Mouse (Mus musculus): ENCODE data around the gene Hist1h2be. TPM values are rescaled to one million over a fixed set of nuclear protein-coding genes. Genes with fewer than 3 reads are reported as not detected.
"Not testable (repeated sequence)": the region's sequence is repeated elsewhere in the genome, so short reads cannot be mapped to it uniquely, and the experiment has no call there.

Gene Hist1h2be
- polyA plus RNA-seq (2014; fragmentation: Nextera tagmentation; extraction: Ambion mirVana) = 3.1 and 3.9 TPM in 2 replicates

DNA sequence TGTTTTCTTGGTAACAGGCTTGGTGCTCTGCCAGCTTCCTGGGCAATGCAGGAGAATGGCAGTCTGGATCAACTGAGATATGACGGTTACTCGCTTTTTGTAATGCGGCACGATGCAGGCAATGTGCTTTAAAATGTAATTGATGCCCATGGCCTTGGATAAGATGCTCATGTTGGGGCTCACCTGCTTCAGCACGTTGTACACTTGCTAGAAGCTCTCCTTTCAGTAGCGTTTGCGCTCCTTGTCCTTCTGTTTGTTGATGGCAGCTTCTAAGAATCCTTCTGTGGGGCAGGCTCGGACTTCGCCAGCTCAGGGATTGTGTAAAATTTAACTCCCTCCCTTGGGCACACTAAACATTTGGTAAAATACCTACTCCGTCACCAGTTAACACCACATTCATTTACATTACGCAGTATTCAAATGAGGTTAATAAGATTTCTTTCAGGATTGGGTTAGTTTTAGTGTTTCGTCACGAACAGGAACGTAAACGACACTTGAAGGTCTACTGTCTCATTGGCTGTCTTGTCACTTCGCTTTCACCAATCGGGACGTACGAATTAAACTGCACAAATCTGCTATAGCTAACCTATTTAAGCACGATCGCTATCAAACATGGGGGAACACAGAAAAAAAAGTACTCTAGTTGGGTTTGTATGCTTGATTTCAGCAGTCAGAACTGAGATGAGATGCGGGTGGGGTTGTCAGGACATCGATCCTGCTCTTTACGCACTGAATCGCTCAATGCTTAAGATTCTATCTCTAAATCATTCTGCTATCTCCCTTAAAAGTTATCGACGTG, at the start of gene Hist1h2be:
TSS of gene Hist1h2be (minus strand) at position 392 of the 799 bp plus-strand sequence.
- Histone ChIP-seq H3K4me2 (ENCODE audit: low read depth, severe bottlenecking) (peak within 1 kb of the TSS; percentile 94), H3K9me3 (ENCODE audit: control insufficient read depth, low read length) (no peaks in the 10 kb centered on the region), H3K9ac (ENCODE audit: low read length) (peak within 1 kb of the TSS; percentile 95), H3K36me3 (ENCODE audit: control insufficient read depth, insufficient read depth, low read length) (no peaks in the 10 kb centered on the region), H3K27me3 (ENCODE audit: control insufficient read depth, insufficient read depth, low read length) (no peaks in the 10 kb centered on the region), H3K4me3 (ENCODE audit: low read depth, low read length) (peak within 1 kb of the TSS; percentile 70), H3K27ac (replicated peaks; ENCODE audit: low read depth, low read length) (peak within 1 kb of the TSS; percentile 99), H3K4me1 (ENCODE audit: control insufficient read depth, insufficient read depth, low read length) (peaks cover 4% of the 10 kb centered on the region; the same call in 1 of the 2 replicates)
- ATAC-seq (ENCODE audit: insufficient number of reproducible peaks, low FRiP score, low TSS enrichment, low read depth) = peak; percentile 89
- WGBS = 1% methylated on average over 27 of the region's 27 CpGs
- DNase-seq (ENCODE audit: low spot score) = peak; percentile 75

- no peak overlapping the region for H3K4me2 ChIP-seq (ENCODE audit: low read depth, severe bottlenecking)
- no peak overlapping the region for H3K4me3 ChIP-seq (ENCODE audit: low read depth, low read length)
- ATAC-seq (ENCODE audit: insufficient number of reproducible peaks, low FRiP score, low TSS enrichment, low read depth) (no peak), DNase-seq (ENCODE audit: low spot score) (peak; percentile 7)
- H3K36me3 ChIP-seq (ENCODE audit: control insufficient read depth, insufficient read depth, low read length) = no peaks in the 10 kb centered on the region
- H3K4me1 ChIP-seq (ENCODE audit: control insufficient read depth, insufficient read depth, low read length) = no peaks in the 10 kb centered on the region
- H3K9me3 ChIP-seq (ENCODE audit: control insufficient read depth, low read length) = no peaks in the 10 kb centered on the region
- H3K27ac ChIP-seq (replicated peaks; ENCODE audit: low read depth, low read length) = no peak overlapping the region
- 93% methylated on average over 3 of the region's 3 CpGs for WGBS
- H3K27me3 ChIP-seq (ENCODE audit: control insufficient read depth, insufficient read depth, low read length) = no peaks in the 10 kb centered on the region
- H3K9ac ChIP-seq (ENCODE audit: low read length) = no peak overlapping the region
These were observed 41.6 kb upstream of the Hist1h2be start for GRCm38 (mm10) chr13:23662536-23662935.

- no peak overlapping the region for H3K4me3 ChIP-seq (ENCODE audit: low read depth, low read length)
- DNase-seq (ENCODE audit: low spot score) (peak; percentile 4), ATAC-seq (ENCODE audit: insufficient number of reproducible peaks, low FRiP score, low TSS enrichment, low read depth) (no peak)
- H3K27me3 ChIP-seq (ENCODE audit: control insufficient read depth, insufficient read depth, low read length) = no peaks in the 10 kb centered on the region
- H3K36me3 ChIP-seq (ENCODE audit: control insufficient read depth, insufficient read depth, low read length) = no peaks in the 10 kb centered on the region
- H3K4me1 ChIP-seq (ENCODE audit: control insufficient read depth, insufficient read depth, low read length) = no peaks in the 10 kb centered on the region
- 78% methylated on average over 6 of the region's 6 CpGs for WGBS
- no peak overlapping the region for H3K27ac ChIP-seq (replicated peaks; ENCODE audit: low read depth, low read length)
- H3K4me2 ChIP-seq (ENCODE audit: low read depth, severe bottlenecking) = no peak overlapping the region
- H3K9ac ChIP-seq (ENCODE audit: low read length) = no peak overlapping the region
- H3K9me3 ChIP-seq (ENCODE audit: control insufficient read depth, low read length) = no peaks in the 10 kb centered on the region
These were observed 38.9 kb upstream of the Hist1h2be start for GRCm38 (mm10) chr13:23659636-23660366.

GRCm38 (mm10) chr13:23630653-23631052, 9.7 kb upstream of the Hist1h2be start:
- no peak overlapping the region for H3K9ac ChIP-seq (ENCODE audit: low read length)
- H3K27ac ChIP-seq (replicated peaks; ENCODE audit: low read depth, low read length) = no peak overlapping the region
- ATAC-seq (ENCODE audit: insufficient number of reproducible peaks, low FRiP score, low TSS enrichment, low read depth) (no peak), DNase-seq (ENCODE audit: low spot score) (no peak)
- H3K4me2 ChIP-seq (ENCODE audit: low read depth, severe bottlenecking) = no peak overlapping the region
- H3K4me1 ChIP-seq (ENCODE audit: control insufficient read depth, insufficient read depth, low read length) = no peaks in the 10 kb centered on the region
- H3K9me3 ChIP-seq (ENCODE audit: control insufficient read depth, low read length) = no peaks in the 10 kb centered on the region
- no peak overlapping the region for H3K4me3 ChIP-seq (ENCODE audit: low read depth, low read length)
- no peaks in the 10 kb centered on the region for H3K27me3 ChIP-seq (ENCODE audit: control insufficient read depth, insufficient read depth, low read length)
- WGBS = 27% methylated on average over 1 of the region's 1 CpGs
- no peaks in the 10 kb centered on the region for H3K36me3 ChIP-seq (ENCODE audit: control insufficient read depth, insufficient read depth, low read length)

DNA sequence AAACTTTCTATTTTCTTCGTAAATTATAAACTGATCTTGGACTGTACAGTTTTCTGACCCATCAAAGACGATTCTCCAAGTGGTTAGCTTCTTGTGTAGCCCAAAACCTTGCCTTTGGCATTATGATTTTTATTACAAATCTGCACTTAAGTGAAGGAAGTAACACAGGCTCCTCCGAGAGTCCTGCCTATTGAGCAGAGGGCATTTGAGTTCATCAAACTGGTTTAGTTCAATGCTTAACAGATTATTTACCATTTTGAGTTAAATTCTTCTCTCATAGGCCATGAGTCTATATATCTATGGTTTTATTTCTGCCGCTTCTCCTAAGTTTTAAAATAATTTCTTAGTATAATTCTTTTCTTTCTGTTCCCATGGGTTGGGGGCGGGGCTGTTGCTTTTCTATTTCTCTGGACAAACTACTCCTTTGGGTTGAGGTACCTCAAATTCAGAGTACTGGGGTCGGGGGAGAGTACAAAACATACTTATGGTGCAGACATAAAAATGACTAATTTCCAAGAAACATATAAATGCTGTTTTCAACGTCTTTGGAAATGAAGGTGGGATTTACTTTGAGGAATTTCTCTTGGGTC, 2.0 kb upstream of the Hist1h2be start:
- H3K4me2 ChIP-seq (ENCODE audit: low read depth, severe bottlenecking) = peak overlapping the region; percentile 94
- peaks cover 4% of the 10 kb centered on the region; the same call in 1 of the 2 replicates for H3K4me1 ChIP-seq (ENCODE audit: control insufficient read depth, insufficient read depth, low read length)
- H3K27ac ChIP-seq (replicated peaks; ENCODE audit: low read depth, low read length) = peak overlapping the region; percentile 99
- 31% methylated on average over 7 of the region's 7 CpGs for WGBS
- H3K36me3 ChIP-seq (ENCODE audit: control insufficient read depth, insufficient read depth, low read length) = no peaks in the 10 kb centered on the region
- peak overlapping the region; percentile 95 for H3K9ac ChIP-seq (ENCODE audit: low read length)
- H3K4me3 ChIP-seq (ENCODE audit: low read depth, low read length) = peak overlapping the region; percentile 70
- ATAC-seq (ENCODE audit: insufficient number of reproducible peaks, low FRiP score, low TSS enrichment, low read depth) (no peak), DNase-seq (ENCODE audit: low spot score) (peak; percentile 32)
- no peaks in the 10 kb centered on the region for H3K9me3 ChIP-seq (ENCODE audit: control insufficient read depth, low read length)
- H3K27me3 ChIP-seq (ENCODE audit: control insufficient read depth, insufficient read depth, low read length) = no peaks in the 10 kb centered on the region

- H3K27me3 ChIP-seq (ENCODE audit: control insufficient read depth, insufficient read depth, low read length); H3K9me3 ChIP-seq (ENCODE audit: control insufficient read depth, low read length); H3K36me3 ChIP-seq (ENCODE audit: control insufficient read depth, insufficient read depth, low read length); H3K4me1 ChIP-seq (ENCODE audit: control insufficient read depth, insufficient read depth, low read length): not testable (repeated sequence)
- peak within 1 kb of the TSS; percentile 95 for H3K9ac ChIP-seq (ENCODE audit: low read length)
- peak within 1 kb of the TSS; percentile 94 for H3K4me2 ChIP-seq (ENCODE audit: low read depth, severe bottlenecking)
- ATAC-seq (ENCODE audit: insufficient number of reproducible peaks, low FRiP score, low TSS enrichment, low read depth) (peak; percentile 92), DNase-seq (ENCODE audit: low spot score) (peak; percentile 95)
- peak within 1 kb of the TSS; percentile 70 for H3K4me3 ChIP-seq (ENCODE audit: low read depth, low read length)
- WGBS = under 1% methylated on average over 52 of the region's 53 CpGs
- H3K27ac ChIP-seq (replicated peaks; ENCODE audit: low read depth, low read length) = peak within 1 kb of the TSS; percentile 99
These were observed 1.3 kb upstream of the Hist1h2be start, which contains the start of gene Hist1h1e for GRCm38 (mm10) chr13:23622175-23622671. Gene Hist1h1e, minus strand, starts transcription at chr13:23622558.

DNA sequence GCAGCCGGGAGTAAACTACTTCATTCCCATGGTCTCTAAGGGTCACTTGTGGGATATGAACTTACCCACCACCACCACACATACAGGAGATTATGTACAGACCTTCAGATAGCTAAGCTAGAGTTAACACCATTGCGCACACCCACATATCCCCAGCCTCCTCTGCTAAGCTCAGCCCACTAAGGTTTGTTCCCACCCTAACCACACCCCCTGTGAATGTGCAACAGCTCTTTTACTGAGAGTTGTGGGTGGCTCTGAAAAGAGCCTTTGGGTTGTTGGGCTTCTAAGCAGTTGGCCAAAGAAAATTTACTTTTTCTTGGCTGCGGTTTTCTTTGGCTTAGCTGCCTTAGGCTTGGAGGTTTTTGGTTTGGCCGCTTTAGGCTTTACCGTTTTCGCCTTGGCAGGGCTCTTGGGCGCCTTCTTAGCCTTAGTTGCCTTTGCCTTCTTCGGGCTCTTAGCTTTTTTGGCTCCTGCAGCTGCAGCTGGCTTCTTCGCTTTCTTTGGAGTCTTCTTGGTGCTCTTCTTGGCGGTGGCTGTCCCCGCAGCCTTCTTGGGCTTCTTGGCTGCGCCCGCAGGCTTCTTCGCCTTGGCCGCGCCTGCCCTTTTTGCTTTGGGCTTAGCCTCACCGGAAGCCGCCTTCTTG, 729 bp upstream of the Hist1h2be start:
- Histone ChIP-seq H3K4me1 (ENCODE audit: control insufficient read depth, insufficient read depth, low read length) (peaks cover 4% of the 10 kb centered on the region; the same call in 1 of the 2 replicates), H3K4me3 (ENCODE audit: low read depth, low read length) (peak overlapping the region; percentile 70), H3K27me3 (ENCODE audit: control insufficient read depth, insufficient read depth, low read length) (no peaks in the 10 kb centered on the region), H3K4me2 (ENCODE audit: low read depth, severe bottlenecking) (peak overlapping the region; percentile 94), H3K27ac (replicated peaks; ENCODE audit: low read depth, low read length) (peak overlapping the region; percentile 99), H3K9me3 (ENCODE audit: control insufficient read depth, low read length) (no peaks in the 10 kb centered on the region), H3K36me3 (ENCODE audit: control insufficient read depth, insufficient read depth, low read length) (no peaks in the 10 kb centered on the region), H3K9ac (ENCODE audit: low read length) (peak overlapping the region; percentile 95)
- ATAC-seq (ENCODE audit: insufficient number of reproducible peaks, low FRiP score, low TSS enrichment, low read depth) (peak; percentile 88), DNase-seq (ENCODE audit: low spot score) (peak; percentile 86)
- whole genome bisulfite sequencing = under 1% methylated on average over 18 of the region's 18 CpGs
